ENCODE assay signal across 8 mouse cellular contexts in genomic region chr12:111376053-111376452, GRCm38 (mm10). TPM values are rescaled to one million over a fixed set of nuclear protein-coding genes. Genes with fewer than 3 reads are reported as not detected.
A peak's percentile ranks its signal among the peaks of the same experiment; 100 is the strongest.
DNase-seq lines count a peak whose midpoint lies in the region; ATAC-seq and TF ChIP-seq lines count a peak whose summit lies in the region.

No protein-coding gene starts in this region.

- no peak for TF ChIP-seq POLR2A in cerebellum, adult 2 months (IDR thresholded peaks at IDR 0.05; ENCODE audit: borderline replicate concordance, insufficient read depth, low read length)

- no peak for TF ChIP-seq EP300 in liver, embryonic 14.5 days (IDR thresholded peaks at IDR 0.05; ENCODE audit: low read depth)

- H3K4me3 ChIP-seq in cerebellum, adult 2 months (replicated peaks; ENCODE audit: insufficient read depth, low read depth, low read length), result peak overlapping the region; percentile 76
- peak overlapping the region; percentile 97 for H3K4me3 ChIP-seq in neural tube, embryonic 11.5 days (ENCODE audit: low read depth, low read length)
- peak overlapping the region; percentile 34 to 65 for H3K4me3 ChIP-seq in liver, embryonic 14.5 days (ENCODE audit: insufficient read depth in 1 of 2, low read depth in 2 of 2, low read length in 2 of 2)

- peak overlapping the region; percentile 89 for H3K9ac ChIP-seq in neural tube, embryonic 11.5 days (ENCODE audit: low read length)
- no peak overlapping the region for H3K9ac ChIP-seq in liver, embryonic 14.5 days (replicated peaks)

- H3K36me3 ChIP-seq in neural tube, embryonic 11.5 days (ENCODE audit: control insufficient read depth, insufficient read depth, low read length), result no peaks in the 10 kb centered on the region
- H3K36me3 ChIP-seq in liver, embryonic 14.5 days (replicated peaks; ENCODE audit: control insufficient read depth, insufficient read depth, low read depth), result no peaks in the 10 kb centered on the region

- no peaks in the 10 kb centered on the region for H3K9me3 ChIP-seq in neural tube, embryonic 11.5 days (ENCODE audit: control insufficient read depth, low read length)
- H3K9me3 ChIP-seq in liver, embryonic 14.5 days (ENCODE audit: control insufficient read depth, low read length), result no peaks in the 10 kb centered on the region

- no peaks in the 10 kb centered on the region for H3K27me3 ChIP-seq in cerebellum, adult 2 months (ENCODE audit: control insufficient read depth, insufficient read depth, low read length)
- H3K27me3 ChIP-seq in neural tube, embryonic 11.5 days (ENCODE audit: control insufficient read depth, insufficient read depth, low read length), result no peaks in the 10 kb centered on the region
- peaks cover 42% of the 10 kb centered on the region for H3K27me3 ChIP-seq in liver, embryonic 14.5 days (ENCODE audit: control insufficient read depth, insufficient read depth, low read length)

- no peak overlapping the region for H3K27ac ChIP-seq in cerebellum, adult 2 months (ENCODE audit: insufficient read depth, low read length)
- no peak overlapping the region for H3K27ac ChIP-seq in neural tube, embryonic 11.5 days (ENCODE audit: low read depth, low read length)
- H3K27ac ChIP-seq in liver, embryonic 14.5 days, result no peak overlapping the region

- 8% methylated on average over 6 of the region's 6 CpGs for WGBS in cerebellum, adult 2 months
- 52% methylated on average over 6 of the region's 6 CpGs for WGBS in neural tube, embryonic 11.5 days
- WGBS in liver, embryonic 14.5 days (ENCODE audit: insufficient replicate concordance), result 17% methylated on average over 6 of the region's 6 CpGs

- DNase-seq in cerebellum, adult 2 months, result no peak
- no peak for DNase-seq in cerebellum, adult 9-11 months
- no peak for DNase-seq in neural tube, embryonic 11.5 days (ENCODE audit: low spot score)
- no peak for DNase-seq in neural tube, embryonic 10.5 days (ENCODE audit: extremely low spot score, low spot score)
- DNase-seq in liver, embryonic 14.5 days (ENCODE audit: low read depth in 3 of 3, low spot score in 3 of 3), result no peak
- DNase-seq in spleen, postnatal 36 days (ENCODE audit: low spot score in 2 of 2), result no peak
- no peak for DNase-seq in right cerebral cortex, postnatal 4 days
- DNase-seq in T-cell, adult 2 months (ENCODE audit: low spot score), result no peak

- no peak for ATAC-seq in neural tube, embryonic 11.5 days (ENCODE audit: insufficient read depth, low FRiP score, low TSS enrichment)
- no peak for ATAC-seq in liver, embryonic 14.5 days (ENCODE audit: insufficient read depth)

- no peak for TF ChIP-seq CTCF in cerebellum, adult 2 months (IDR thresholded peaks at IDR 0.05; ENCODE audit: borderline replicate concordance, insufficient read depth, low read depth, low read length)
- TF ChIP-seq CTCF in liver, embryonic 14.5 days (IDR thresholded peaks at IDR 0.05; ENCODE audit: low read depth), result no peak

- peak overlapping the region; percentile 90 for H3K4me2 ChIP-seq in neural tube, embryonic 11.5 days (ENCODE audit: low read depth)
- peak overlapping the region; percentile 66 for H3K4me2 ChIP-seq in liver, embryonic 14.5 days (ENCODE audit: low read depth)

- no peaks in the 10 kb centered on the region; the same call in 1 of the 2 replicates for H3K4me1 ChIP-seq in cerebellum, adult 2 months (ENCODE audit: control insufficient read depth, insufficient read depth, low read length)
- H3K4me1 ChIP-seq in neural tube, embryonic 11.5 days (ENCODE audit: control insufficient read depth, insufficient read depth, low read length), result peaks cover 10% of the 10 kb centered on the region; the same call in 1 of the 2 replicates
- peaks cover 0 to 9% of the 10 kb centered on the region in 2 experiments; a peak in 2 of 4 replicates for H3K4me1 ChIP-seq in liver, embryonic 14.5 days (replicated peaks; ENCODE audit: control insufficient read depth in 2 of 2, insufficient read depth in 2 of 2, low read length in 1 of 2)

RNA-seq across cellular contexts. Expression of gene Cdc42bpb, which starts 1.5 kb away (rescaled TPM):
- 176 and 177 TPM in 2 replicates for polyA plus RNA-seq in cerebellum, adult 2 months (2012; rRNA removed)
- 36.7 and 37.2 TPM in 2 replicates for polyA plus RNA-seq in neural tube, embryonic 11.5 days (2014; fragmentation: Nextera tagmentation; extraction: Ambion mirVana)
- polyA plus RNA-seq in liver, embryonic 14.5 days (2012; rRNA removed), result 22.5 and 23.2 TPM in 2 replicates
- 5.3 and 6.6 TPM in 2 replicates for polyA plus RNA-seq in liver, embryonic 14.5 days (2014; fragmentation: Nextera tagmentation; extraction: Ambion mirVana)

RNA-seq across cellular contexts. Expression of gene Lbhd2, which starts 30.6 kb away (rescaled TPM):
- polyA plus RNA-seq in cerebellum, adult 2 months (2012; rRNA removed), result 1.5 and 2.5 TPM in 2 replicates
- polyA plus RNA-seq in neural tube, embryonic 11.5 days (2014; fragmentation: Nextera tagmentation; extraction: Ambion mirVana), result not detected in 2 replicates
- polyA plus RNA-seq in liver, embryonic 14.5 days (2012; rRNA removed), result not detected in 2 replicates
- 0.15 and 0.21 TPM in 2 replicates for polyA plus RNA-seq in liver, embryonic 14.5 days (2014; fragmentation: Nextera tagmentation; extraction: Ambion mirVana)

RNA-seq across cellular contexts. Expression of gene Exoc3l4, which starts 40.8 kb away (rescaled TPM):
- polyA plus RNA-seq in cerebellum, adult 2 months (2012; rRNA removed), result 6.5 and 10.0 TPM in 2 replicates
- 5.3 and 6.6 TPM in 2 replicates for polyA plus RNA-seq in neural tube, embryonic 11.5 days (2014; fragmentation: Nextera tagmentation; extraction: Ambion mirVana)
- 18.1 and 20.1 TPM in 2 replicates for polyA plus RNA-seq in liver, embryonic 14.5 days (2012; rRNA removed)
- 15.8 and 19.3 TPM in 2 replicates for polyA plus RNA-seq in liver, embryonic 14.5 days (2014; fragmentation: Nextera tagmentation; extraction: Ambion mirVana)
